Mouse (Mus musculus) activated CD4-positive, CD25-positive, alpha-beta regulatory T cell (primary cell): ENCODE data around the gene Gp5. TPM values are rescaled to one million over a fixed set of nuclear protein-coding genes. Genes with fewer than 3 reads are reported as not detected.

Experiments used
- polyA plus RNA-seq, 2 experiments: library from polyadenylated mRNA; unstranded; fragments of 100-300 nt; shearing (Covaris generic); gene quantifications; one replicate each; pipeline ENCODE4 v1.2.1; 2017

Gene Gp5
- polyA plus RNA-seq: under 1 TPM in 1 of 2 experiments, not detected in 1; 0.36 TPM

DNA sequence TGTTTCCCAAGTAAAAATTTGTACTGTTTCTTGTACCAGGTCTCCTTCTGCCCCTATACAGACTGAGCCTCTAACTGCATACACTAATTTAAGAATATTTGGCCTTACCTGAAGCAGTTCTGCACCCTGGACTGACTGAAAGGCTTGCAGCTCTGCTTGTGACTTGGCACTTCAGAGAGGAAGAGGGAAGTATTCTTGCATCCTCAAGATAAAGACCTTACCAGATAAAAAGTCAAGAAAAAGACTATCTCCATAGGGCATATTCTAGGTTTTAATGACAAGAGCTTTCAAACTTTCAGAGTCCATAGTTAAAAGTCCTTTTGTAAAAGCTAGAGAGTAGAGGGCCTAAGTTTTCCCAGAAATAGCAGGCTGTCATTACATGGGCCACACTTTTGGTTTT lies at the start of gene Gp5:
TSS of gene Gp5 (minus strand) at position 133 of the 400 bp plus-strand sequence.

GRCm38 (mm10) chr16:30282844-30283495 lies 27.6 kb downstream of the Gp5 start, which contains the start of gene Lrrc15:
Lrrc15 (minus strand) TSS chr16:30283256.

DNA sequence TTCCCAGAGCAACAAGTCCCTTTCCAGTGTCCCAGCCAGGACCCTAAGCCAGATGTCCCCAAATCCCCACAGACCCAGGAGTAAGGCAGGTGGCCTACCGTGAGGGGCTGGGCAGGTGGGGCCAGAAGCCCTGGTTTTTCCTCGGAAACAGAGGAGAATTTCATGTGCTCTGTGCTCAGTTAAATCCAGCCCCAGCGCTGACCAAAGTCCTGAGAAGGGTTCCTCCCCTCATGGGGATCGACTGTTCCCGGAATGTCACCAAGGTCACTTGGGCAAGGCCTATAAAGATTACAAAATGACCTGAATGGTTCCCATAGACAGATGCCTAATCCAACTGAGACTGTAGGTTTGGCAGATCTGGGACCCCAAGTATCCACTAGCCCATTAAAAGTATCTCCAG lies 43.2 kb downstream of the Gp5 start, which contains the start of gene Cpn2:
TSS of gene Cpn2 (minus strand) at position 141 of the 400 bp plus-strand sequence.

Other genes with a start within 250 kb of the Gp5 start
- under 1 TPM in 1 of 2 experiments, not detected in 1; 0.71 TPM for gene Hes1, start 246.4 kb downstream of the Gp5 start, polyA plus RNA-seq
- gene Cpn2, start 43.3 kb downstream of the Gp5 start, polyA plus RNA-seq: under 1 TPM in 1 of 2 experiments, not detected in 1; 0.04 TPM
- gene Lrrc15, start 27.5 kb downstream of the Gp5 start, polyA plus RNA-seq: under 1 TPM in 1 of 2 experiments, not detected in 1; 0.39 TPM
- 10 to 100 TPM; 47.6 to 53.3 TPM for gene Atp13a3, start 95.2 kb upstream of the Gp5 start, polyA plus RNA-seq
- gene Tmem44, start 240.1 kb upstream of the Gp5 start, polyA plus RNA-seq: under 1 TPM; 0.10 to 0.49 TPM